Mouse (Mus musculus): ENCODE data around the gene Tex19.2. TPM values are rescaled to one million over a fixed set of nuclear protein-coding genes. Genes with fewer than 3 reads are reported as not detected.

Tex19.2 gene
- polyA plus RNA-seq, 1 experiment = not detected

- WGBS = 82% methylated on average over 4 of the region's 4 CpGs
- Histone ChIP-seq H3K4me1 (ENCODE audit: control insufficient read depth, insufficient read depth, low read length) (no peaks in the 10 kb centered on the region; the same call in 1 of the 2 replicates), H3K4me3 (replicated peaks; ENCODE audit: control insufficient read depth, low read depth, low read length) (no peak overlapping the region), H3K27ac (ENCODE audit: control insufficient read depth, insufficient read depth, low read depth, low read length, poor library complexity) (no peak overlapping the region)
- TF ChIP-seq CTCF (IDR thresholded peaks at IDR 0.05; ENCODE audit: control insufficient read depth, insufficient read depth, low read length) (no peak), POLR2A (IDR thresholded peaks at IDR 0.05; ENCODE audit: borderline replicate concordance, control insufficient read depth, low read depth, low read length) (no peak)
Observed at GRCm38 (mm10) chr11:121123438-121123837, 5.0 kb upstream of the Tex19.2 start.

DNA sequence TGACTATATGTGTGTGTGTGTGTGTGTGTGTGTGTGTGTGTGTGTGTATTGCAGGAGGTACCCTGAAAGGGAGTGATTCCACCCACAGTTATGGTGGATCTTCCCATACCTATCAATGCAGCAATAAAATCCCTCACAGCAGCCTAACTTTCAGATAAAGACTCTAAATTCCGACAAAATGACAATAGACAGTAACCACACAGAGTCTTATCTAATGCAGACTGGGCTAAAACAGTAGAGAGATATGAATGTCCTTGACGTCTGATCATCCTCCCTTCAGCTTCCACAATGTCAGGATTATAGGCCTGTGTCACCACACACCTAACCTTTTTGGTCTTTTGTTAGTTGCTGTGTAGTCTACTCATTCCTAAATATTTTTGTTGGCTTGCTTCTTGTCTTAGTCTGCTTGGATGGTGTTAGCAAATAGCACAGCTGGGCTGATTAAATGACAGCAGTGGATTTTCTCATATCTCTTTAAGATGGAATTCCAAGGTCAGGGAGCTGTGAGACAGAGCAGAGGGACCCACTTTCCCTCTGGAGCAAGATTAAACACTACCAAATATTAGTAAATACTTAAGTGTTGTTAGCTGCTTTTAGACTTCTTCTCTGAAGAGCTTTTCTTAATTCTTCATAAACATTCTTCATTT is 3.7 kb upstream of the Tex19.2 start:
- 62% methylated on average over 2 of the region's 2 CpGs for WGBS
- Histone ChIP-seq H3K4me1 (ENCODE audit: control insufficient read depth, insufficient read depth, low read length) (no peaks in the 10 kb centered on the region; the same call in 1 of the 2 replicates), H3K27ac (ENCODE audit: control insufficient read depth, insufficient read depth, low read depth, low read length, poor library complexity) (no peak overlapping the region), H3K4me3 (replicated peaks; ENCODE audit: control insufficient read depth, low read depth, low read length) (no peak overlapping the region)
- TF ChIP-seq CTCF (IDR thresholded peaks at IDR 0.05; ENCODE audit: control insufficient read depth, insufficient read depth, low read length) (no peak), POLR2A (IDR thresholded peaks at IDR 0.05; ENCODE audit: borderline replicate concordance, control insufficient read depth, low read depth, low read length) (no peak)

- H3K27ac ChIP-seq (ENCODE audit: control insufficient read depth, insufficient read depth, low read depth, low read length, poor library complexity) = no peak overlapping the region
- TF ChIP-seq CTCF (IDR thresholded peaks at IDR 0.05; ENCODE audit: control insufficient read depth, insufficient read depth, low read length) = no peak
- TF ChIP-seq POLR2A (IDR thresholded peaks at IDR 0.05; ENCODE audit: borderline replicate concordance, control insufficient read depth, low read depth, low read length) = no peak
- no peaks in the 10 kb centered on the region; the same call in 1 of the 2 replicates for H3K4me1 ChIP-seq (ENCODE audit: control insufficient read depth, insufficient read depth, low read length)
- H3K4me3 ChIP-seq (replicated peaks; ENCODE audit: control insufficient read depth, low read depth, low read length) = no peak overlapping the region
- 44% methylated on average over 3 of the region's 3 CpGs for WGBS
Observed at GRCm38 (mm10) chr11:121121151-121121550, 2.7 kb upstream of the Tex19.2 start.

- TF ChIP-seq CTCF (IDR thresholded peaks at IDR 0.05; ENCODE audit: control insufficient read depth, insufficient read depth, low read length) (no peak), POLR2A (IDR thresholded peaks at IDR 0.05; ENCODE audit: borderline replicate concordance, control insufficient read depth, low read depth, low read length) (no peak)
Observed at GRCm38 (mm10) chr11:121118106-121118505, 371 bp downstream of the Tex19.2 start.

DNA sequence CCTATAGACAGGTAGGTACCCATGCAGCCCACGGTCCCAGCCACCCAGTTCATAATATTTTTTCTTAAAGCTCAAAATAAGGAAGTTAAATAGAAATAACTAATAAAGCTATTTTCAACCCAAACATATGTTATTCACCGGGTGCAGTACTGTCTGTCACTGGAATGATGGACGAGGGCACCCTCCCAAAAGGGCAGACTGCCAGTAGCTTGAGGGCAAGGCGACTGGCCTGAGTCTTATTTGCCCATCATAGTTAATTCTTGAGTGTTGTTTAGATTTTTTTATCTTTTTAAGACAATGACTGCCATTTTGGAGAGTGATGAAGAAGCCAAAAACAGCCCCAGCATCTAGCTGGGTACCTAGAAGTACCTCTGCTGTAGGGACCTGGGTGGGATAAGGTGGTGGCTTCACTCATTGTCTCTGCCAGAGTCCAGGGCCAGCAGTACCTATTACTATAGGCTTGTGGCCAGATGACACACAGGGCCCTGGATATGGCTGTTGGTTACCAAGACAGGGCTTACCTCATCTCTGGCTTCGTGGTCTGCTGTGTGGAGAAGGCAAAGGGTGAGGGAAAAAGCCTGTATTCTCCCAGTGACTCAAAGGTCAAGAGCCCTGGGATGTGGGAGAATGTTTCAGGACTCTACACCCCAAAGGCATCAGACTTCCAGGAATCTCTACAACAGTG is 6.2 kb downstream of the Tex19.2 start:
- H3K4me3 ChIP-seq (replicated peaks; ENCODE audit: control insufficient read depth, low read depth, low read length) = no peak overlapping the region
- WGBS = 31% methylated on average over 5 of the region's 5 CpGs
- TF ChIP-seq POLR2A (IDR thresholded peaks at IDR 0.05; ENCODE audit: borderline replicate concordance, control insufficient read depth, low read depth, low read length) (no peak), CTCF (IDR thresholded peaks at IDR 0.05; ENCODE audit: control insufficient read depth, insufficient read depth, low read length) (no peak)
- no peak overlapping the region for H3K27ac ChIP-seq (ENCODE audit: control insufficient read depth, insufficient read depth, low read depth, low read length, poor library complexity)
- H3K4me1 ChIP-seq (ENCODE audit: control insufficient read depth, insufficient read depth, low read length) = no peaks in the 10 kb centered on the region

More at GRCm38 (mm10) chr11:121118106-121118505, 371 bp downstream of the Tex19.2 start:
- no peak overlapping the region for H3K27ac ChIP-seq (ENCODE audit: control insufficient read depth, insufficient read depth, low read depth, low read length, poor library complexity)
- H3K4me1 ChIP-seq (ENCODE audit: control insufficient read depth, insufficient read depth, low read length) = no peaks in the 10 kb centered on the region; the same call in 1 of the 2 replicates
- WGBS = 87% methylated on average over 18 of the region's 18 CpGs
- no peak overlapping the region for H3K4me3 ChIP-seq (replicated peaks; ENCODE audit: control insufficient read depth, low read depth, low read length)

GRCm38 (mm10) chr11:121111601-121112000 is 6.9 kb downstream of the Tex19.2 start:
- H3K4me3 ChIP-seq (replicated peaks; ENCODE audit: control insufficient read depth, low read depth, low read length) = no peak overlapping the region
- H3K4me1 ChIP-seq (ENCODE audit: control insufficient read depth, insufficient read depth, low read length) = no peaks in the 10 kb centered on the region
- WGBS = 59% methylated on average over 1 of the region's 1 CpGs
- H3K27ac ChIP-seq (ENCODE audit: control insufficient read depth, insufficient read depth, low read depth, low read length, poor library complexity) = no peak overlapping the region
- no peak for TF ChIP-seq POLR2A (IDR thresholded peaks at IDR 0.05; ENCODE audit: borderline replicate concordance, control insufficient read depth, low read depth, low read length)
- TF ChIP-seq CTCF (IDR thresholded peaks at IDR 0.05; ENCODE audit: control insufficient read depth, insufficient read depth, low read length) = no peak

- 76% methylated on average over 3 of the region's 3 CpGs for WGBS
- no peaks in the 10 kb centered on the region for H3K4me1 ChIP-seq (ENCODE audit: control insufficient read depth, insufficient read depth, low read length)
- TF ChIP-seq CTCF (IDR thresholded peaks at IDR 0.05; ENCODE audit: control insufficient read depth, insufficient read depth, low read length) (no peak), POLR2A (IDR thresholded peaks at IDR 0.05; ENCODE audit: borderline replicate concordance, control insufficient read depth, low read depth, low read length) (no peak)
- H3K4me3 ChIP-seq (replicated peaks; ENCODE audit: control insufficient read depth, low read depth, low read length) = no peak overlapping the region
- H3K27ac ChIP-seq (ENCODE audit: control insufficient read depth, insufficient read depth, low read depth, low read length, poor library complexity) = no peak overlapping the region
Observed at GRCm38 (mm10) chr11:121111051-121111450, 7.4 kb downstream of the Tex19.2 start.

DNA sequence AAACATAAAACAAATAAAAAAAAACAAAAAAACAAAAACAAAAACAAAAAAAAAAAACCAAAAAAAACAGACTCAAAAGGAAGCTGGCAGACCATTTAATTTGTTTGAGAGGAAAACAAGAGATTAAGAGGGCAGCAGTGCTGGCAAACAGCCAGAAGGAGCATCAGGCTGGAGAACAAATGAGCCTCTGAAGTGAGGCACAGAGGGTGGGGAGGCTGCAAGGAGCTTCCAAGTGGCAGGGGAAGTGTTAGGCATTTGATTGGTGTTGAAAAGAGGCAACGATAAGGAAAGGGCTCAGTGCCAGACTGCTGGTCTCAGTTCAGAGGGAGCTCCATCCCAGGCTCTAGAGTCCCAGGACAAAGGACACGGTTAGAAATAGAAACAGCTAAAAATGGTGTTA is 8.5 kb downstream of the Tex19.2 start:
- 32% methylated on average over 2 of the region's 2 CpGs for WGBS
- TF ChIP-seq POLR2A (IDR thresholded peaks at IDR 0.05; ENCODE audit: borderline replicate concordance, control insufficient read depth, low read depth, low read length) (no peak), CTCF (IDR thresholded peaks at IDR 0.05; ENCODE audit: control insufficient read depth, insufficient read depth, low read length) (no peak)
- Histone ChIP-seq H3K4me3 (replicated peaks; ENCODE audit: control insufficient read depth, low read depth, low read length) (no peak overlapping the region), H3K27ac (ENCODE audit: control insufficient read depth, insufficient read depth, low read depth, low read length, poor library complexity) (no peak overlapping the region), H3K4me1 (ENCODE audit: control insufficient read depth, insufficient read depth, low read length) (no peaks in the 10 kb centered on the region)

All from bone marrow, adult 2 months (tissue).